Mouse (Mus musculus): ENCODE results near the gene Mars. TPM values are rescaled to one million over a fixed set of nuclear protein-coding genes. Genes with fewer than 3 reads are reported as not detected.
A peak's percentile ranks its signal among the peaks of the same experiment; 100 is the strongest.
"Not testable (repeated sequence)": the region's sequence is repeated elsewhere in the genome, so short reads cannot be mapped to it uniquely, and the experiment has no call there.

Gene Mars
- total and polyA plus RNA-seq, 3 experiments, result 106 to 128 (median 111) TPM

GRCm38 (mm10) chr10:127310523-127311475, 787 bp downstream of the Mars start:
- no peak for DNase-seq

- not testable (repeated sequence) for DNase-seq
Measured at GRCm38 (mm10) chr10:127309167-127309566, 2.4 kb downstream of the Mars start.

- DNase-seq, result no peak
Measured at GRCm38 (mm10) chr10:127303136-127303535, 8.4 kb downstream of the Mars start.

GRCm38 (mm10) chr10:127300361-127300760, 11.2 kb downstream of the Mars start:
- peak; percentile 52 for DNase-seq

- no peak for DNase-seq
Measured at GRCm38 (mm10) chr10:127297015-127297871, 14.3 kb downstream of the Mars start.

- DNase-seq, result no peak
Measured at GRCm38 (mm10) chr10:127295986-127296794, 15.4 kb downstream of the Mars start.

- DNase-seq, result peak; percentile 34
Measured at GRCm38 (mm10) chr10:127294895-127295510, 16.6 kb downstream of the Mars start.

- DNase-seq, result no peak
Measured at GRCm38 (mm10) chr10:127293590-127294113, 17.9 kb downstream of the Mars start.

GRCm38 (mm10) chr10:127292987-127293538, 18.5 kb downstream of the Mars start:
- DNase-seq, result peak; percentile 87

- no peak for DNase-seq
Measured at GRCm38 (mm10) chr10:127291881-127292638, 19.5 kb downstream of the Mars start.

- peak; percentile 84 for DNase-seq
Measured at GRCm38 (mm10) chr10:127290930-127291880, 20.4 kb downstream of the Mars start.

GRCm38 (mm10) chr10:127290307-127290929, 21.2 kb downstream of the Mars start:
- peak; percentile 100 for DNase-seq

- DNase-seq, result peak; percentile 70
Measured at GRCm38 (mm10) chr10:127289573-127290191, 21.9 kb downstream of the Mars start.

GRCm38 (mm10) chr10:127288800-127289572, 22.6 kb downstream of the Mars start, which contains the start of gene Mbd6:
TSS of gene Mbd6 (minus strand) at chr10:127289018.
- peak; percentile 93 for DNase-seq

GRCm38 (mm10) chr10:127288328-127288799, 23.2 kb downstream of the Mars start:
- DNase-seq, result no peak

GRCm38 (mm10) chr10:127287936-127288293, 23.7 kb downstream of the Mars start:
- peak; percentile 41 for DNase-seq

Measured in adrenal gland, adult 2 months (tissue).